Mouse (Mus musculus) adrenal gland, postnatal 25 days (tissue): Measurements from ENCODE around the gene Otp. TPM values are rescaled to one million over a fixed set of nuclear protein-coding genes. Genes with fewer than 3 reads are reported as not detected.

Experiments used
- DNase-seq: peaks from one replicate; pipeline ENCODE4 v3.0.0; 2021; ENCODE audit warnings: mixed read lengths
- long read RNA-seq: library from polyadenylated mRNA; stranded (forward); transcript quantifications from one replicate; pipeline ENCODE4 v2.0.0, GENCODE M21; 2021
- total RNA-seq: library from RNA; stranded (reverse); gene quantifications from 2 replicates; pipeline ENCODE4 v1.2.3, GENCODE M21; 2021

The Otp gene
- total RNA-seq = not detected in 2 replicates
- long read RNA-seq = 0 reads

- no peak for DNase-seq
Measured at GRCm38 (mm10) chr13:94875396-94875880, at the start of gene Otp. Gene Otp, plus strand, starts transcription at chr13:94875602.

GRCm38 (mm10) chr13:94826389-94826788, 49.0 kb upstream of the Otp start:
- no peak for DNase-seq

GRCm38 (mm10) chr13:94826986-94827385, 48.4 kb upstream of the Otp start:
- DNase-seq = no peak

DNA sequence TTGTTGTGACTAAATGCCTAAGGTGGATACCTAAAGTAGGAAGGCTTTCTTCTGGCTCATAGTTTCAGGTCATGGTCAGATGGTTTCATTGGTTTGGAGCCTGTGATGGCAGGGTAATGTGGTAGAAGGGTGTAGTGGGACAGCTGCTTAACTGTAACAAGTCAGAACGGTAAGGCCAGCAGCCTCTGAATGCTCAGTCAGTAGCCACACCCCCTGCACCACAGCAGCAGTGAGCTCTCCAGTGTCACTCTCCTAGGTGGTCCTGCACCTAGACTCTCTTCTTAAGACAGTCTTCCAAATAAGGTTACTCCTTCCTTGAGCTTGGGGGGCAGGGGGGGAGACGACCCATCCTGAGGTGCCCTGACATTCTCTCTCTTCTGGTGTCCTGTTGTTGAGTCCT, 47.6 kb upstream of the Otp start:
- no peak for DNase-seq

DNA sequence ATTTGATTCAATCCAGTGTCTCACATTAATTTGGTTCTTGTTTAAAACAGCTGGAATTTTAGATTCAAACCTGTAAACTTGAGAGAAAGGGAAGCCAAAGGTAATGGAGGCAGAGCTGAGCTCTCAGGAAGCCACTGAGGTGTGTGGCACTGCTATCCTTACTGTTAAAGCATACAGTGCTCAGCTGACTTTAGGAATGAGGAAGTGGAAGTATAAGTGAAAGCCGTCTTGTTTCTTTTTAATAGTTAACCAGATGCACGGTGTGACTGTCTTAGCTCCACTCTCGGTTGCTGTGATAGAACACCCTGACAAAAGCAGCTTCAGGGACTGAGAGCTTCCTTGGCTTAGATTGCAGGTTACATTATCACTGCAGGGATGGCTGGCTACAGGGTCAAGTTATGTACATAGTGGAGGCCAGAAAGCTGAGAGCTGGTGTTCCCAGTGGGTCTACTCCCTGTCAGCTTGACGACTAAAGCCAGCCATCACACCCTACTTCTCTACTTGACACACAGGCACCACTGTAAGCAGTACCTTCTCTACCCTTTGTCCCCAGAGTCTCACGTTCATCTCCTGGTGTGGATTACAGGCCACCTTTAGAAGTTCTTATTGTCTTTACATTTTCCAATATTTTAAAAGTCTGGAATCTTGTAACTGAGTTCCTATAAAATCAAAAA, 37.2 kb upstream of the Otp start:
- DNase-seq = no peak

GRCm38 (mm10) chr13:94838756-94839337, 36.6 kb upstream of the Otp start:
- DNase-seq = no peak

DNA sequence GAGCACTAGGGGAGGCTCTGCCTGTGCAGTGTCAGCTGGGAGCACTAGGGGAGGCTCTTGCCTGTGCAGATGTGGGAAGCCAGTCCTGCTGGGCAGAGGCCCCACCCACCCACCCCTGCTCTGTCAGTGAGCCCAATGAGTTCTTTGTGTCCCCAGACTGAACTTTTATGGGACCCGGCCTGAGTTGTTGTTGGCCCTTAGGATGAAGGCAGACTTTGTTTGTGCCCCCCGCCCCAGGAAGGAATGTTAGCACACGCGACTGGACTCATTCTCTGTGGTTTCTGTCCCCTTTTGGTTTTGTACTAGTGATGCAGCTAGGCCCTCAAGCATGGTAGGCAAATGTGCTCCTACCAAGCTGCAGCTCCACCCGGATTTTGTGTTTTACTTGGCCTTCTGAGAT, 32.2 kb upstream of the Otp start:
- DNase-seq = no peak

- DNase-seq = no peak
Measured at GRCm38 (mm10) chr13:94847870-94848269, 27.5 kb upstream of the Otp start.

DNA sequence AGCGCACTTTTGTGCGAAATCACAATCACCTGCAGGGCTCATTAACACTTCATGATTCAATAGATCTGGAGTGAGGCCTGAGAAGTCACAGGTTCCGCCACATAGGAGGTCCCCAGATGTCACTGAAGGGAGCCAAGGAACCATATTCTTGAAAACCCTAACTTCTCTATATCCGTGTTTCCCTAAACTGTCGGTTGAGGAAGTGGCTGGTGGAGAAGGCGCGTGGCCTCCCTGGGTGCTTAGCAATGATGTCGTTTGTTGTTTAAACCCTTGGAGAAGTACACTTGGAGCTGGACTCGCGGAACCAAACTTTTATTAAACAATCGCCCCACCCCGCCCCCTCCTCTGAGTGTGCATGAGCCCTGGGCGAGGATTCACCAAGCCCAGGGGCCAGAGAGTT, 26.1 kb upstream of the Otp start:
- DNase-seq = no peak

- no peak for DNase-seq
Measured at GRCm38 (mm10) chr13:94858016-94858575, 17.3 kb upstream of the Otp start.

GRCm38 (mm10) chr13:94859256-94859655, 16.1 kb upstream of the Otp start:
- no peak for DNase-seq

GRCm38 (mm10) chr13:94862491-94863230, 12.7 kb upstream of the Otp start:
- no peak for DNase-seq

DNA sequence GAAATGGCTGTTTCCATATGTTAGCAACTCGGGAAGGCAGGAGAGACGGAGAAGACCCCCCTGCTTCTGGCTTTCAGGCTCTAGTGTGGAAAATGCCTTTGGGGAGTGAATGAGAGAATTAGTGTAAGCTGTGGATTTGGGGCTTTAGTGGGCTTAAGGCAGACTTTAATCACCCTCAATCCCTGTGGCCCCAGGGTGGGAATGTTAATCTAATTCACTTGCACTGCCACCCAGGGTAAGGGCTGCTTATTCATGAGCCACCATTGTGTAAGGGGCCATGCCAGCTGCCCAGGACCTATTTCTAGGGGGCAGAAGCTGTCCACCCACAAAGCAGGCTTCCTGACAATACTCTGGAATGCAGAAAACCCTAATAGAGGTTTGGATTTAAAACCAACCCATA, 8.5 kb upstream of the Otp start:
- DNase-seq = no peak

- no peak for DNase-seq
Measured at GRCm38 (mm10) chr13:94867772-94868171, 7.6 kb upstream of the Otp start.

DNA sequence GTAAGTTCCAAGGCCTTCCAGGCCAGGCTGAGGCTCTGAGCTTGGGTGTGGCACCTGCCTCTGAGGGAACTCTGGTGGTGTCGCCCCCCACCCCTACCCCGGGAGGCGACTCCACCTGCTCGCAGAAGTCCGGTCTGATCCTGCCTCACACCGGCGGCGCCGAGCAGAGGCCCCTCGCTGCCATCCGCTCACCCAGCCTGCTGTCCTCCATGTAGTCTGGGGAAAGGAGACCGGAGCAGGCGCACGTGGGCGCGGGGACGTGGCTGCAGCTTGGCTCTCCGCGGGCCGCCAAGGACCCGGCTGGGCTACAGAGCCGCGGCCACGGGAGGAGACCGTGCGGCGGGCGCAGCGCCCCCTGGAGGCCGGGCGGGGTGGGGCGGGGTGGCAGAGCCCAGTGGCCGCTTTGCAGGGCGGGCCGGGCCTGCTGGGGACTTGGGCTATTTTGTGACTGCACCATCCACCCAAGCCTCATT, 6.9 kb upstream of the Otp start:
- DNase-seq = peak; percentile 68

DNA sequence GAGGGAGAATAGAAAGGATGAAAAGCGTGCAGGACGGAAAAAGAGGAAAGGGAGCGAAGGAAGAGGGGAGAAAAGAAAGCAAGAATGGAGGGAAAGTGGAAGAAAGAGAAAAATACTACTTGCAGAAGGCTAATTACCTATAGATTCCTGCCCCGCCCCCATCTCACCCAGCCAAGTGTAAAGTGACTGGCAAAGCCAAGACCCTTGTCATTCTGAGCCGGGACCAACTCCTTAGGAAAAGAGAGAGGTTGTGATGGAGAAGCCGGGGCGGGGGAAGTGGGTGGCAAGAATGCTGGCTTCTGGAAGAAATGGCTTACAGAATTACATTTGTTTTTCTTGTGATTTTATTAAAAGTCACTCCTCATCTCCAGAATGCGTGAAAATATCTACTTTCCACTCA, 5.9 kb upstream of the Otp start:
- no peak for DNase-seq

DNA sequence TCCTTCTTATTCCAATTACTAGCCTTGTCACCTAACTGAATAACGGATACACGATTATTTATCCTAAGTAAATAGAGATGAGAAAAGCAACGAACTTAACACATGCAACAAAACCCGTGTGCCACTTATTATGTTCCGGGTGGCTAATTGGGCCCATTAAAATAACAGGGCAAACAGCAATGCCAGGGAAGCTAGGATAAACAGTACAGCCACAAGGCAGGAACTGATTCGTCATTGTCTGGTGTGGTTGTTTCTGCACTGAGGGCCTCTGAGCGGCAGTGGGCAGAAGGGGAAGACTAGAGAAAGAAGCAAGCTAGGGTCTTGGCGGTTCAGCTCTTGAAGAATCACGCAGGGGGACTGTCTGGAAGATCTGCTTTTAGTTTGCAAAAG, 5.3 kb upstream of the Otp start:
- no peak for DNase-seq

GRCm38 (mm10) chr13:94870461-94871186, 4.8 kb upstream of the Otp start:
- no peak for DNase-seq

DNA sequence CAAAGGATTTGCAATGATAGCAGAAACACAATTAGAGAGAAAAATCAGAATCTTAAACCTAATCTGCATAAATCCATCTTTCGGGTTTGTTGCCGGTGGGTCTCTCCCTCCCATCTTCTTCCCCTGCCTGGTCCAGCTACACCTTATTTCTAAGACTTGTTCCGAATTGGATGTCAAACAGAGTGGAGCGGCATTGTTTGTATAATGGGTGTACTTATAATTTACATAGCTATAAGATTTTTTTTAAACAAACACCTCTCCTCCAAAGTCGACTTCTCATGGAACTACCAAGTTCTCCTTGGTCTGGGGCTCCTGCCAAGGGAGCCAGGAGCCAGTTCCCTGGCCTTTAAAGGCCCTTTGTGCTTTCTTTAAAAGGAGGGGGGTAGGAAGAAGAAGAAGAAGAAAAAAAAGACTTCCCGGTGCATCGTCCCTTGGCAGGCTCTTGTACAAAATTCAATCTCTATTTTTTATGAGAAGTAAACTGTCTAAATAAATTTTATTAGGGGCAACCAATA, 3.5 kb upstream of the Otp start:
- no peak for DNase-seq

- DNase-seq = no peak
Measured at GRCm38 (mm10) chr13:94872439-94872838, 3.0 kb upstream of the Otp start.

- no peak for DNase-seq
Measured at GRCm38 (mm10) chr13:94873111-94874038, 2.0 kb upstream of the Otp start.
